Mouse (Mus musculus) v-Abl transformed pro-B cells (cell line): ENCODE results near the gene Ankrd13c.

Source experiments
- in situ Hi-C, 2 experiments: fragments of 400-800 bp; cut with MboI; formaldehyde crosslinking; loops; one replicate each; pipeline ENCODE4 v1.15.1; 2025; ENCODE audit not compliant: unreplicated experiment in 2 of 2

The Ankrd13c gene

GRCm38 (mm10) chr3:157947383-157948280 is 593 bp downstream of the Ankrd13c start:
- in situ Hi-C loops = loop anchor here in 1 of 2 experiments (5.0 to 25.0 kb wide), 2 partner anchors 90 to 410 kb away; partner anchors contain the start of genes Lrrc40, Srsf11 and Zranb2

GRCm38 (mm10) chr3:157952716-157953115 is 5.7 kb downstream of the Ankrd13c start:
- in situ Hi-C loops = loop anchor here in 1 of 2 experiments (5.0 kb wide), 1 partner anchor 65 kb away; no protein-coding TSS in a partner anchor

GRCm38 (mm10) chr3:157955466-157955865 is 8.4 kb downstream of the Ankrd13c start:
- in situ Hi-C loops = no loop called here

GRCm38 (mm10) chr3:157956201-157956600 is 9.2 kb downstream of the Ankrd13c start:
- in situ Hi-C loops = no loop called here

GRCm38 (mm10) chr3:157957320-157957719 is 10.3 kb downstream of the Ankrd13c start:
- in situ Hi-C loops = no loop called here

GRCm38 (mm10) chr3:157971151-157971550 is 24.1 kb downstream of the Ankrd13c start:
- in situ Hi-C loops = no loop called here

DNA sequence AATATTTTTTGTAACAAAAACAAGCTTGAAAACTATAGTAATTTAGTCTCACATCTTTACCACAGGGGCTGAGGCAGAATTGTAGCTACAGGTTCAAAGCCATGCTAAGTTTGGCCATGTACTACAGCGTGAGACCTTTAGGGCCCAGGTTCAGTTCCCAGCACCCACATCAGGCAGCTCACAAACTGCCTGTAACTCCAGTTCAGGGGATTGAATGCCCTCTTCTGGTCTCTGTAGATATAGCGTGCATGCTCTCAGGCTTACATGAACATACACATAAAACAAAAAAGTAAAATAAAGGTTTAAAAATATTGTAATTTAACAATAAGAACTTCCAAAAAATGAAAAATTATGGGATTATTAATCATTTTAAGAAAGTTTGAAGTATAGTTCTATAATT is 26.2 kb downstream of the Ankrd13c start:
- in situ Hi-C loops = no loop called here

- in situ Hi-C loops = no loop called here
These were observed 32.6 kb downstream of the Ankrd13c start for GRCm38 (mm10) chr3:157979619-157980018.

GRCm38 (mm10) chr3:157993322-157993721 is 46.3 kb downstream of the Ankrd13c start:
- in situ Hi-C loops = no loop called here

GRCm38 (mm10) chr3:157995726-157996125 is 48.7 kb downstream of the Ankrd13c start:
- in situ Hi-C loops = no loop called here

DNA sequence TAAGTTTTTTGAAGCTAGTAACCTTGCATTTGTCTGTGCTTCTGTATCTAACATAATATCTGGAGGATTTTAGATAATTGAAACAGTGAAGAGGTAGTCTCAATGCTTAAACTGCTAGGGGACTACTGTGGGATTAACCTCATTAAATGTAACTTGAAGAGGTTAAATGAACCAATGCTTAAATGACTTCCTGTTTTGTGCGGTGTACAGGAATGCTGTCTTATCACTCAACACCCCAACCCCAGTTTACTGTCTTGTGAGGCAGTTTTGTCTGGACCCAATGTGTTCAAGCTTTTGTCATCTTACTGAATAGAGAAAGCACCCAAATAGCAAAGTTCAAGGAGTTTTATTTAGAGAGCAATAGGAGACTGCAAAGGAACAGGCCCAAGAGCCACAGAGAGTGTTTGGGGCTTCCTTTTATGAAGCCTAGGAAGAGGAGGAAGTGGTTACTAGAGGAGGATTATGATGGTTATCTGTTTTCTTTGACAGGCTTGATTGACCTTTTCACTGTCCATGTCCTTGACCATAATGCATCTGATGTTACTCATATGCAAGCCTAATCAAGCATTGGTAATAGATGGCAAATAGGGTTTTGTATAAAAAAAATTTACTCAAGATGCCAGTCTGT is 51.8 kb downstream of the Ankrd13c start:
- in situ Hi-C loops = no loop called here

- in situ Hi-C loops = no loop called here
These were observed 61.6 kb downstream of the Ankrd13c start for GRCm38 (mm10) chr3:158008647-158009046.

GRCm38 (mm10) chr3:158009762-158010320 is 62.8 kb downstream of the Ankrd13c start:
- in situ Hi-C loops = no loop called here

- in situ Hi-C loops = no loop called here
These were observed 84.4 kb downstream of the Ankrd13c start for GRCm38 (mm10) chr3:158031371-158031925.

DNA sequence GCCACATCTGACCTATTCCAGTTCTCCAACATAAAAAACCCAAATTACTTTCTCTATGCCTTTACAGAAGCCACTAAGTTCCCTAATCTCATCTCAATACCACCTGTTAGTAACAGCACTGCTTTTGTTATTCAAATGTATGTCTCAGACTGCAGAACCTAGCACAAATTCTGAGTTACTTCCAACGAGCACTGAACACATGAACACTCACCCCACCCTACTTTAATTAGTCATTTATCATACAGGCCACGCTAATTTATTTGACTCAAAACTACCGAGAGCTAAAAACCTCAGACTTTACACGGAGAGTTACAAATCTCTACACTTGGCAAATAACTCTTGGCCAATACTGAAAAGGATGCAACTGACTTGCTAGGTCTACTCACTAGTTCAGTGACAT is 85.1 kb downstream of the Ankrd13c start:
- in situ Hi-C loops = no loop called here

- in situ Hi-C loops = loop anchor here in 1 of 2 experiments (5.0 kb wide), 1 partner anchor 89 kb away; the partner anchor contains the start of gene Ankrd13c
These were observed 88.8 kb downstream of the Ankrd13c start for GRCm38 (mm10) chr3:158035866-158036265.

- in situ Hi-C loops = loop anchor here in 1 of 2 experiments (5.0 kb wide), 1 partner anchor 89 kb away; the partner anchor contains the start of gene Ankrd13c
These were observed 89.4 kb downstream of the Ankrd13c start, which contains the start of the genes Srsf11 and Lrrc40 for GRCm38 (mm10) chr3:158036329-158036988. Gene Srsf11 (minus strand): TSS chr3:158036639. Gene Lrrc40 (plus strand): TSS chr3:158036662.

GRCm38 (mm10) chr3:158038106-158038505 is 91.1 kb downstream of the Ankrd13c start:
- in situ Hi-C loops = loop anchor here in 1 of 2 experiments (5.0 kb wide), 1 partner anchor 91 kb away; the partner anchor contains the start of gene Ankrd13c

GRCm38 (mm10) chr3:158040755-158041154 is 93.7 kb downstream of the Ankrd13c start:
- in situ Hi-C loops = loop anchor here in 1 of 2 experiments (10.0 kb wide), 1 partner anchor 1464 kb away; no protein-coding TSS in a partner anchor

DNA sequence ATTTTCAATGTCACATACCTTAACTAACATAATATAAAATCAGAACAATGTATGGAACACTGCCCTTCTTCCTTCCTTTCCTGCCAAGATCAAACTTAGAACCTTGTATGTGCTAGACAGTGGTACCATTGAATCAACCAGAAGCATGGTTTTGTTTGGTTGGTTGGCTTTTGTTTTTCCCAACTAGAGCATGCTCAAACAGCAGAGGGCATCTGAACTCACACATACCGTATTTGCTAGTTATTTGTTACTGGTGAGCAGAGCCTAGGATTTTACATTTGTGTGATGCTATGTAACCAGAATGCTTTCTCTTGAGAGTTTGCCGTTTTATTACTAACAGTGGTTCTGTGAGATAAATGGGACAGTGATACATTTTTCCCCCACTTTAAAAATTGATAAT is 102.5 kb downstream of the Ankrd13c start:
- in situ Hi-C loops = loop anchor here in 1 of 2 experiments (10.0 kb wide), 1 partner anchor 1455 kb away; no protein-coding TSS in a partner anchor
